Mouse (Mus musculus): ENCODE measurements around the gene Olfr649. TPM values are rescaled to one million over a fixed set of nuclear protein-coding genes. Genes with fewer than 3 reads are reported as not detected.

The Olfr649 gene
- total RNA-seq (2021): not detected
- long read RNA-seq, experiment 1: 0 reads
- long read RNA-seq, experiment 2: 0 reads

DNA sequence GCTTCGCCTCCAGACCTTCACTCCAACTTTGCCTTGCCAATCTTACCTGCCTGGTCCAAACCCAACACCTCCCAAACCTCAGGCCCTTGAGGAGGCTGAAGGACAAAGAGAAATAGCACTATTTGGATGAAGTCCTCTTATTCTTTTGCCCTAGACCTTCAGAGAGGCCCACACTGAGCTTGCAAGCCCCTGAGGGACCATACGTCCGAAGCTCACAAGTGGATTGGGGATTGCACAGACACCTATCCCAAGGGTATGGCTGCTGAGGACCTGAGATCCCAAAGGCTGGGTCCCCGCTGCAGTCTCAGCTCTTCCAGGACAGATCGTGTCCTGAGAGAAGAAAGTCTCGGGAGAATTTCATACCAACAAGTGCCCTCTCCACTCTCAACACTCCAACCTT lies at the start of gene Olfr649:
TSS of gene Olfr649 (minus strand) at position 101 of the 400 bp plus-strand sequence.
- DNase-seq (ENCODE audit: low spot score in 2 of 2): no peak

DNA sequence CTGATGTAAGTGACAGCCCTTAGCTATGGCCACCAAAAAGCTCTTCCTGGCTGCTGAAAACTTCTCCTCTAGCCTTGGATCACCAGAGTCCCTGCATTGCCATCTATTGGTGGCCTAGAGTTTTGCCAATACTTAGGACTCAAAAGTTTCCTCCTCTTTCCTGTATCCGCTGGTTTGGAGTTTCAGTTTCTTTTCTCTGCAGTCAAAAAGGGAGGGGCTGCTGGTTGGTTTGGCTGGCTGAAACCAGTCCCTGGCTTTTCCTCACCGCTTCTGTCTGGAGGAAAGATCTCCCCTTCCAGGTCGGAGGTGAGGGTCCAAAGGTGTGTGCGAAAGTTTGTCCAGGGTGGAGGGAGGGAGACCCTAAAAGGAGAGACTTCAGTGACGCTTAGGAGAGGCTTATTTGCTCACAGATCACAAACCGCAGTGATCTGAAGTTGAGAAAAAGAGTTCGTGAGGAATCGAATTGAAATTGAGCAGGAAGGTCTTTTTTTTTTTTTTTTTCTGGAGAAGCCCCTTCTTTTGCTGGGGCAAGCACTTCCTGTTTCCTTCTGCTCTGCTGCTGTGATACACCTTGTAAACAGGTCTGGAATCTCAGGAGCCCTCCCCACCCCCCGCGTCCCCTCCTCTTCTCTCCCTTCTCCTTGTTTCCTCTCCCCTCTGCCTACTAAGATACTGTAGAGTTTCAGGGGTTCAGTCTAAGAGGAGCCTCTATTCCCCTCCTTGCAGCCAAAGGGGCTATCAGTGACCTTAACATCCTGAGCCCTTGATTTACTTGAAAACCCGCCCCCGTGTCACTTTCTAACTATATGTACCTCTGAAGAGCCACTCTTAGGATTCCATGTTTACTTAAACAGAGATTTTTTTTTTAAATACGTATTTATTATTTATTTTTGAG lies 48.7 kb upstream of the Olfr649 start, which contains the start of gene Trim34a:
TSS of gene Trim34a (plus strand) at position 171 of the 895 bp plus-strand sequence.
- DNase-seq (ENCODE audit: low spot score in 2 of 2): peak in 1 of 2 experiments; percentile 3

DNA sequence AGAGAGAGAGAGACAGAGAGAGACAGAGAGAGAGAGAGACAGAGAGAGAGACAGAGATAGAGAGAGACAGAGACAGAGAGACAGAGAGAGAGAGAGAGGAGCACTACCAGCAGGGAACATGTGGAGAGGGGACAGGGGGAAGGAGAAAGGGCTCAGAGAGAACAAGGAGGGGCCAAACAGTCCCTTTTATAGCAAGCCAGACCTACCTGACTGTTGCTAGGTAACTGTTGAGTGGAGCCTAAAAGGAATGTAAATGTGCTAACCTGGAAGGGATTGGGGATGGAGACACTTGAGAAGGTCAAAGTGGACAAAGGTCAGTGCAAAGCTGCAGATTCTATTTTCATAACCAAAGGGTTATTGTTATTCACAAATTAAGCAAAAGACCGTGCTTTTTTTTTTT lies 47.8 kb upstream of the Olfr649 start:
- no peak for DNase-seq (ENCODE audit: low spot score in 2 of 2)

DNA sequence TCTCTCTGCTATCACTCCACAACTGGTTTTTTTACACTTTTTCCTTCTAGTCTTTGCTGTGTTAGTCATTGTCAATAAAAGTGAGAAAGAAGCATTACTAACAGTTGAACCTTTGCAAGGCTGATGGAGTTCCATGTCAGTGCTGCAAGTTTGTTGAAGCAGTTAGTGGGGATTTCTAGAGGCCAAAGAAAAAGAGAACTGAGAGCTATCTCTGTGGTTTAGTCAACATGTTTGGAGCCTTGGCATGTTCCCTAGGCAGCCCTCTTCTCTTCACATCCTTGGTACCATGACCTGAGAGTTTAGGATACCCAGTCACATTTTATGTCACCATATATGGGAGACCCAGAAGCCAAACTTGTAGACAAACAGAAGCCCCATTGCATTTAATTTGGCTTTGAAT lies 45.1 kb upstream of the Olfr649 start:
- DNase-seq (ENCODE audit: low spot score in 2 of 2): no peak

DNA sequence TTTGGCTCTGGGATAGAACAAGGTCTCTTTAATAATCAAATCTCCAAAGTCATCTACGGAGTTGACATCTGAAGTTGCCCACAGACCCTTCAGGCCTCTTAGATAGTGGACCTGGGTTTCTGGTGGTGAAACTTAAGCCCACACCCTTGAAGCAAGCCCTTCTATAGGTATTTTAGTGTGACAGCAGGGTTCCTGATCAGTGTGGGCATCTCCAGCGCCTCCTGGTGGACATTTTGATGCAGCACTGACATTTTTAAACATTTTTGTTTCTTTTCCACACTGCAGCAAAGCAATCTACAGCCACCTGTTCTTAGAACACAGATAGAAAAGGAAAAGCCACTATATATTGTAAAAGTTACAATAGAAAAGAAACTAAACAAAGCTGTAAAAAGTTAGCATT lies 35.4 kb upstream of the Olfr649 start:
- DNase-seq (ENCODE audit: low spot score in 2 of 2): no peak

DNA sequence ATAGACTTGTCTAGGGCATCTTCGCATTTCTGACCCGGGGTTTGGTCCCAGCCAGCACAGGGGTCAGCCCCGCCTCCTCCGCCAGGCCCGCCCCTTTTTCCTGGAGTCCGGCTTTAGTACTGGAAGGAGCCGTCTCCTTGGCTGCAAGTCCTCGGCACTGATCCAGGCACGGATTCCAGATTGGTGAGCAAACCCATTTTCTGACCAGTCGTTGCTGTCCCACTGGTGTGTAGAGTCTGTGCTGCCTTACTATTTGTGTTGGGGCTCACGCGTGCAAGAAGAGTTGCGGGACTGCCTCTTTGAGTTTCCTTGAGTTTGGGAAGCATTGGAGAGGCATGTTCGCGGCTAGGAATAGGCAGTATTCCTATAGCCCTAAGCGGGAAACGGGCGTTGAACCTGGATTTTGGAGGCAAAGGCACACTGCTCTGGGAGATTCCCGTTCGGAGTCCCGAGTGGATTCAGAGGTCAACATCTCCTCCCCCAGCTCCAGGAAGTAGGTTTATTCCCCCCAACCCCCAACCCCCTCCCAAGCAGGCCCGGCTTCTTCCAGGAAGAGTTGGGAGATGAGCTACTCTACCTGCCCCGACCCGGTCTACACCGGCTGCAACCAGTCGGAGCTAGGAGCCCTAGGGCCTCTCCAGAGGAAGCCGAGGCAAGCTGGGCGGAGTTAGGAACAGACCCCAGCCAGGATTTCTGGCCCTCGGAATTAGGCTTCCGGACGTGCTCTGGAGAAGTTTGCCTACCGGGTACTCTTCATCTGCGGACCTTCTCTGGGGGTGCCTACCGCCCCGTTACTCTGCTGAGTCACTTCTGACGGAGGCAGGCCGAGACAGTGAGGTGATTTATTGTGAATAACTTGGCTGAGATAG lies 23.1 kb upstream of the Olfr649 start, which contains the start of gene Trim6:
TSS of gene Trim6 (plus strand) at position 93 of the 869 bp plus-strand sequence.
- no peak for DNase-seq (ENCODE audit: low spot score in 2 of 2)

DNA sequence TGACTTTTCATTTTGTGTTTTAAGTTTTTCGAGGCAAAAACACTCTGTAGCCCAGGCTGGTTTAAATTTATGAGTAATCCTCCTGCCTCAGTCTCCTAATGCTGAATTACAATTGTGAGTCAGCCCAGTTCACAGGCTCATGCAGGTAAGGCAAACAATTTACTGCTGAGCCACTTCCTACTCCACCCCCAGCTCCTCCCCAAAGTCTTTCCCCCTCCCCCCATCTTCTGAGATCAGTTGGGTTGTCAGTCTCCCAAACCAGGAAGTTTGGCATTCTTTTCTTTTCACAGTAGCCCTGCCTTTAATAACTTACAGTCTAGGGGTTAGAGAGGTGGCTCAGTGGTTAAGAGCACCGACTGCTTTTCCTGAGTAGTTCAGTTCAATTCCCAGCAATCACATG lies 22.1 kb upstream of the Olfr649 start:
- DNase-seq (ENCODE audit: low spot score in 2 of 2): no peak

DNA sequence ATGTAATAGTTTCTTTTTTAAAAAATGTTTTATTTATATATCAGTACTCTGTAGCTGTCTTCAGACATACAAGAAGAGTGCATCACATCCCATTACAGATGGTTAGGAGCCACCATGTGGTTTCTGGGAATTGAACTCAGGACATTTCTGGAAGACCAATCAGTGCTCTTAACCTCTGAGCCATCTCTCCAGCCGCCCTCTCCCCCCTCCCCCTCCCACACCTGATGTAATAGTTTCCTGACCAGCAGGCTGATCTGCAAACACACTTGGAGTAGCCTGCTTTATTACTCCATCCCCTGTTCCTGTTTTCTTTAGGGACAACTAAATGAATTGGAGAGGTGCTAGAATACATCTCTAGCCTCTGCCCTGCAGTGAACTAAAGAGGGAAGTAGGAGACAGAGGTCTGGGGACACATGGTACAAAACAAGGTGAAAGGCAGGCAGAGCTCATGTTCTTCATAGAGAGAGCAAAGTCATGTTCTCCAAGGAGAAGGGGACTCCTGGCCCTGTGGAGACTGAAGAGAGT lies 20.3 kb upstream of the Olfr649 start:
- no peak for DNase-seq (ENCODE audit: low spot score in 2 of 2)

DNA sequence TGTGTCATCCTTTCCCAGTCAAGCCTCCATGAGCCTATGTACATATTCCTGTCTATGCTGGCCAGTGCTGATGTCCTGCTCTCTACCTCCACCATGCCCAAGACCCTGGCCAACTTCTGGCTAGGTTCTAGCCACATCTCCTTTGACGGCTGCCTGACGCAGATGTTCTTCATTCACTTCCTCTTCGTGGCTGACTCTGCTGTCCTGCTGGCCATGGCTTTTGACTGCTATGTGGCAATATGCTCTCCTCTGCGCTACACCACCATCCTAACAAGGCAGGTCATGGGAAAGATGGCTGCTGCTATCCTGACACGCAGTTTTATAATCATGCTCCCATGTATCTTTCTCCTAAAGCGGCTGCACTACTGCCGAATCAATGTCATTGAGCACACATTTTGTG lies 10.4 kb upstream of the Olfr649 start:
- DNase-seq (ENCODE audit: low spot score in 2 of 2): no peak

DNA sequence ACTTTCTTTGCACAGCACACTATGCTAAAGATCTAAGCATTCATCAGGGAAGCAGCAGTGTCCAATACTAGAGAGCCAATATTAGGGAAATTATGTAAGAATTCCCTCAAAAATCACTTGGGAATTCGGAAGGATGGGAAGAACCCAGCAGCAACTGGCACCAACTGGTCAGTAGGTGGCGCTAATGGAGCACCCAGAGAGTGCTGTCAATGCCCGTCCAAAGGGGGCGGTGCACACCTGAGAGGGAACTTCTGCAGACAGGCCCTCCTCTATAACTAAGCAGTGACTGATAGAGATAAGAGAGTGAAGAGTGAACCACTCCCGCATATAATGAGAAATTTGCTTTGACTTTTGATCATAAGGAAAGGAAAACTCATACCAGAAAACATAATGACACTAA lies 4.0 kb upstream of the Olfr649 start:
- peak; percentile 40 to 67 for DNase-seq (ENCODE audit: low spot score in 2 of 2)

DNA sequence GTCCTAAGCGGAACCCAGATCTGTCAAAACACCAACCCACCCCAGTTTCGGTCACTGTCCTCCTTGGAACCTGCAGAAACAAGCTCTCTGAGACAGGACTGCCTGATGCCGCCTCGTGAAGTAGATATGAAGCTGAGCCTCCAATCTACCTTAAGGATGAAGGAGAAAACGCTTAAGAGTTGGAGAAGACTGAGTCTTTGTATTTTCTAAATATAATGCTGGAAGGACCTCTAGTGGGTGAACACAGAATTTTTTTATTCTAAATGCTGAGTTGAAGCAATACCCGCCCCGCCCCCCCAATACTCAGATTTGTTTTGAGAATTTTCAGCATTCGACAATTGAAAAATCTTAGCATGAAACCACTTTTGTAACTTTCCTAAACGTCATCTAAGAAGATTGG lies 4.5 kb downstream of the Olfr649 start:
- DNase-seq (ENCODE audit: low spot score in 2 of 2): no peak

DNA sequence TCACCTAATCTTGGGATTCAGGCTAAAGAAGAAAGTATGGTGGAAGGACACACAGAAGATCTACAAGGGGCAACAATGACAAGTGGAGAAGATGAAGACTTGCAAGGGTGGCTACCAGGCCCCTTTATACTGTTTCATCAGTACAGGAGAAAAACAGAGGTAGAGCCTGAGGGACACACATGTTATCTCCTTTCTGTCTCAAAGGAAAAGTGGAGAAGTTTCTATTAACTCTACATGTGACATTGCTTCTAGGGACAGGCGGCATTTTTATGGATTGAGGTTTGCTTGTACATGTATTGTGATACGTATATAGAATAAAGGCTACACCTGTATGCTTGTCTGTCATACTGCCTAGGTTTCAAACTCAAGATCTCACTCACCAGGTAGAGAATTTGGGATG lies 12.5 kb downstream of the Olfr649 start, which contains the start of gene Olfr648:
TSS of gene Olfr648 (minus strand) at position 101 of the 400 bp plus-strand sequence.
- no peak for DNase-seq (ENCODE audit: low spot score in 2 of 2)

DNA sequence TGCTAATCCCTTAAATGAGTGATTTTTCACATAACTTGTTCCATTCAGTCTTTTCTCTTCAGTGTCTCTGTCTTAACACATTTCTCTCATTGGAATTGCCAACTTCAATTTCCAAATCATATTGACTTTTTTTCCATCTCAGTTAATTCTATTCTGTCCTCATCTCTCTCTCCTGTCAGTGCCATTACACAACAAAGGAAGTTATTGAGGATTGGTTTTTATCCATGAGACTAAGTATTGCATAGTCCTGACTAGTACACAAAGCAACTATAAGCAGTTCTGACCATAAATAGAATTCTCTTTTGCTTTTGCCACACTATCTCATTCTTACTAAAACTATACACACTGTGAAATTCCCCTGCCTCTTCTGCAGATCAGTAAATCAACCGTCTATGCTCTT lies 16.7 kb downstream of the Olfr649 start:
- no peak for DNase-seq (ENCODE audit: low spot score in 2 of 2)

DNA sequence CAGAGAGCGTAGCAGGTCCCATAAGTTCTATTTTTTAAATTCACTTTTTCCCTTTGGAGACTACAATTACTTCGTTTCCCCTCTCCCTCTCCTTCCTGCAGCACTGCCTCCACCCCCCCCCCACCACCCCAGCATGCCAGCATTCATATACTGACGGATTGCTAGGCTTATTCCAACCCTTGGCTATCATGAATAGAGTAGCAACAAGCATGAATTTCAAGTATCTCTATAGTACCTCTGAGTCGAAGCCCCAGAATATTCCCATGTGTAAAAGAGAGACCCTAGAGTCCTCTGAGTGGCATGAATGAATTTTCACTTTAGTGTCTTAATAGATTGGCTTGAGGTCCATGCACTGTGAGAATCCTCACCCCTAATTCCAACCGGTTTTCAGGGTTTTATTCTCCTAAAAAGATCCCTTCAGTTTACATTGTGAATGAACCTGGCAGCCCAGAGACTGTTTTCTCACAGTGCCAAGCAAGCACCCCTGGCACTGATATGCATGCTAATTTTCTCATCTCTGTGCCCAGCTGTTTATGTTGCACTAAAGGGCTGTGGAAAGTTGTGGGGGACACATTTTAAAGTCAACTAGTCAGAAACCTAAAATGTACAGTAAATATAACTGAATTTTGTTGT lies 17.2 kb downstream of the Olfr649 start:
- no peak for DNase-seq (ENCODE audit: low spot score in 2 of 2)

DNA sequence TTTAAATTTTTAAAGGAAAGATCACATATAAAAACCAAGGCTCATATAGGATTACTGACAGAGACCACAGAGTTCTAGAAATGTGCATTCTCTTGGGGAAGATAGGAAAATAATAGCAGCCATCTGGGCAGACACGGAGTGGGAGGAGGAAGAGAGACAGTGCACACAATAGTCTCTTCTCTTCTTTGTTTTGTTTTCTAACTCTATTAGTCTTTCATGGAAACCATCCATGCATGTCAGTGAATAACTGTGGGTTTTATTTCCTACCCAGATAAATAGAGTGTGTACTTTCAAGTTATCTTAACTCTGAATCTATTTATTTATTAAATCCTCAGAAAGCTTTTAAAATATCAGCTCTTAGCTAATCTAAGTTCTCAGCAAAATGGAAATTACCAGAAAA lies 20.7 kb downstream of the Olfr649 start:
- no peak for DNase-seq (ENCODE audit: low spot score in 2 of 2)

DNA sequence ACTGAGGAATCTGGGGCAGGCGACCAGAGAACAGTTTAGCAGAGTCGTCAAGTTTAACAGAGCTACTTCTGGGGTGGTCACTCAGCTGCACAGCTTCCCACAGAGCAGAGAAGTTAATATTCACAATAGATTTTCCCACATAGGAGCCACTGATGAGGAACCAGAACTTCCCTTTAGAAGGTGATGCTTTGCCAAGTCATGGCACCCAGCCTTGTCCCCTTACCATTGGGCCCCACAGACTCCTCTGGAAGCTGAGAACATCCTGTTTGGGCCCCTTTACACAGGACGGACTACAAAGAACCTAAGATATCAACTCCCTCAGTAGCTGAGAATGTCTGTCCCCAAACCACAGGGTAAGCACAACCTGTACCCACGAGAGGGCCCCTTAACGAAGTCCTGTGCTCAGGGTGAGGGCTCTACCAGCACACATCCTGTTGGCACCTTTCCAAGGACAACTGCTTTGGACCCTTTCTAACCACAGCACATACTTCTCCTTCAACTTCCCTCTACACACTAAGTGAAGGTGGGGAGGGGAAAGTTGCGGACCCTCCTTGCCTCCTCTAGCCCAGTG lies 26.1 kb downstream of the Olfr649 start:
- DNase-seq (ENCODE audit: low spot score in 2 of 2): no peak

DNA sequence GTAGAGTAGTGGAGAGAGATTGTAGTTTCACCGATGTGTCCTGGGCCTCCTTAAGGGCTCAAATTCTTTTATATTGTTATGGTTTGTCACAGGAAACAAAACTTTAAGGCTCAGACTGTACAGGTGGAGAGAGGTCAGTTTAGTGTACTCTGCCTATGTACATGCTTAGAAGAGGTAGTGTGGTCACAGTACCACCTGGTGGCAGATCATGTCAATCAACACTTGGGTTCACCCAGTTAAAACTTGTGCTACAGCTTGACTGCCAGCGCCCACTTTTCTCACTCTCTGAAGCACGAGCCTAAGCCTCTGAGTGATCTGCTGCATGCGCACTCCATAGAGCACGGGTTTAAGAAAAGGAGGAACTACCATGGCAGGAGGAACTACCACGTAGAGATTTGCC lies 28.7 kb downstream of the Olfr649 start:
- DNase-seq (ENCODE audit: low spot score in 2 of 2): no peak

DNA sequence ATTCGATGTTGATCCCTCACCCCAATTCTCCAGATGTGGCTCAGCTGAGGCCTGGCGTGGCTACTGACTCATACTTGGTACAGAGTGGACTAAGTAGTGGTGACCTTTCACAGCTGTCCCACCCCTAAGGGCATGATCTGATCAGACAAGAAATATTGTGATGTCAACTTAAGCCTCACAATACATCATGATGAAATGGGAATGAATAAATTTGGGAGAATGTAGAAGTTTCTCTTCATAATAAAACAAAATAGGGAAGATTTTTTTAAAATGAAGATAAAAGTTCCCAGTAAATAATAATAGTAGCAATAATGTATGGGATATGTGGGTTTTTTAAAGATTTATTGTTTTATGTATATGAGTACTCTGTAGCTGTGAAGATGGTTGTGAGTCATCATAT lies 45.3 kb downstream of the Olfr649 start, which contains the start of gene Ubqlnl:
TSS of gene Ubqlnl (minus strand) at position 101 of the 400 bp plus-strand sequence.
- DNase-seq (ENCODE audit: low spot score in 2 of 2): no peak

DNA sequence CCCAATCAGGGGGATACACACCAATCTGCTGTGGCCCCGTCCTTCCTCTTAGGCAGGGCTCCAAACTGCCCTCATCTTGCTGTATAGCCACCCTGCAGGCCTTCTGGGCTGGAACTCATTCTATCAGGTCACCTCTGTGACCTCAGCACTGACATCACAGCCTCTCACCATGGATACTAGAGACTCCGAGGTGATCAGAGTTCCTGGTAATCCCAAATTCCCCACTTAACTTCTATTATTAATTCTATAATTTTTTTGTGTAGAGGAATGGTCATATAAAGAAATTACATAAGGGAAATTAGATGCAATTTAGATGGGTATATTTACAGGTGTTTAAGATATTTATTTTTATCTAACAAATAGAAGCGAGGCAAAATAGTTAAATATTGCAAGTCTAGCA lies 52.6 kb downstream of the Olfr649 start, which contains the start of gene Ubqln3:
TSS of gene Ubqln3 (minus strand) at position 101 of the 400 bp plus-strand sequence.
- no peak for DNase-seq (ENCODE audit: low spot score in 2 of 2)
